Mouse (Mus musculus): ENCODE data around the gene Usp18. TPM values are rescaled to one million over a fixed set of nuclear protein-coding genes. Genes with fewer than 3 reads are reported as not detected.

Gene Usp18
- polyA plus RNA-seq (2016; fragmentation: Nextera tagmentation; extraction: Ambion mirVana), result 0.26 and 0.75 TPM in 2 replicates

GRCm38 (mm10) chr6:121245127-121246036, at the start of gene Usp18:
TSS of gene Usp18 (plus strand) at chr6:121245906.
- H3K27ac ChIP-seq, result peak within 1 kb of the TSS; percentile 36; the same call in 1 of the 2 replicates

GRCm38 (mm10) chr6:121197807-121198365, 47.8 kb upstream of the Usp18 start:
- no peak for DNase-seq (ENCODE audit: extremely low spot score, low spot score)
- H3K4me1 ChIP-seq, result peaks cover 20% of the 10 kb centered on the region
- no peak overlapping the region for H3K4me3 ChIP-seq

More at GRCm38 (mm10) chr6:121245127-121246036, at the start of gene Usp18:
- Histone ChIP-seq H3K36me3 (replicated peaks) (no peaks in the 10 kb centered on the region), H3K9me3 (no peaks in the 10 kb centered on the region), H3K27me3 (ENCODE audit: poor library complexity, severe bottlenecking) (peaks cover 52% of the 10 kb centered on the region), H3K4me1 (peaks cover 6% of the 10 kb centered on the region; the same call in 1 of the 2 replicates), H3K4me3 (peak within 1 kb of the TSS; percentile 61)
- 12% methylated on average over 35 of the region's 35 CpGs for WGBS
- peak; percentile 75 for DNase-seq (ENCODE audit: extremely low spot score, low spot score)

GRCm38 (mm10) chr6:121200458-121200857, 45.2 kb upstream of the Usp18 start:
- Histone ChIP-seq H3K4me1 (peaks cover 7% of the 10 kb centered on the region; the same call in 1 of the 2 replicates), H3K36me3 (replicated peaks) (peaks cover 3% of the 10 kb centered on the region), H3K4me3 (no peak overlapping the region), H3K9me3 (no peaks in the 10 kb centered on the region), H3K27ac (no peak overlapping the region), H3K27me3 (ENCODE audit: poor library complexity, severe bottlenecking) (no peaks in the 10 kb centered on the region)
- no peak for DNase-seq (ENCODE audit: extremely low spot score, low spot score)
- WGBS, result 83% methylated on average over 4 of the region's 4 CpGs

More at GRCm38 (mm10) chr6:121197807-121198365, 47.8 kb upstream of the Usp18 start:
- no peaks in the 10 kb centered on the region for H3K27me3 ChIP-seq (ENCODE audit: poor library complexity, severe bottlenecking)
- H3K9me3 ChIP-seq, result no peaks in the 10 kb centered on the region
- WGBS, result 57% methylated on average over 9 of the region's 9 CpGs
- no peak overlapping the region for H3K27ac ChIP-seq
- peaks cover 25% of the 10 kb centered on the region for H3K36me3 ChIP-seq (replicated peaks)

GRCm38 (mm10) chr6:121202026-121202425, 43.7 kb upstream of the Usp18 start:
- H3K27ac ChIP-seq, result no peak overlapping the region
- no peaks in the 10 kb centered on the region for H3K27me3 ChIP-seq (ENCODE audit: poor library complexity, severe bottlenecking)
- no peak for DNase-seq (ENCODE audit: extremely low spot score, low spot score)
- WGBS, result 86% methylated on average over 5 of the region's 5 CpGs
- peaks cover 7% of the 10 kb centered on the region; the same call in 1 of the 2 replicates for H3K4me1 ChIP-seq
- no peaks in the 10 kb centered on the region for H3K9me3 ChIP-seq
- no peak overlapping the region for H3K4me3 ChIP-seq
- H3K36me3 ChIP-seq (replicated peaks), result no peaks in the 10 kb centered on the region

GRCm38 (mm10) chr6:121206481-121206880, 39.2 kb upstream of the Usp18 start:
- WGBS, result 88% methylated on average over 5 of the region's 5 CpGs

GRCm38 (mm10) chr6:121209584-121209983, 36.1 kb upstream of the Usp18 start:
- no peaks in the 10 kb centered on the region for H3K9me3 ChIP-seq
- no peak overlapping the region for H3K27ac ChIP-seq
- peaks cover 44% of the 10 kb centered on the region for H3K27me3 ChIP-seq (ENCODE audit: poor library complexity, severe bottlenecking)
- DNase-seq (ENCODE audit: extremely low spot score, low spot score), result no peak
- H3K4me1 ChIP-seq, result peaks cover 20% of the 10 kb centered on the region
- WGBS, result 82% methylated on average over 2 of the region's 2 CpGs
- H3K4me3 ChIP-seq, result no peak overlapping the region
- H3K36me3 ChIP-seq (replicated peaks), result no peaks in the 10 kb centered on the region

More at GRCm38 (mm10) chr6:121206481-121206880, 39.2 kb upstream of the Usp18 start:
- Histone ChIP-seq H3K9me3 (no peaks in the 10 kb centered on the region), H3K4me3 (no peak overlapping the region), H3K27me3 (ENCODE audit: poor library complexity, severe bottlenecking) (peaks cover 26% of the 10 kb centered on the region), H3K4me1 (peaks cover 15% of the 10 kb centered on the region), H3K27ac (no peak overlapping the region), H3K36me3 (replicated peaks) (no peaks in the 10 kb centered on the region)
- DNase-seq (ENCODE audit: extremely low spot score, low spot score), result no peak

- H3K36me3 ChIP-seq (replicated peaks), result no peaks in the 10 kb centered on the region
- 6% methylated on average over 30 of the region's 30 CpGs for WGBS
- no peaks in the 10 kb centered on the region for H3K9me3 ChIP-seq
- peak within 1 kb of the TSS; percentile 62 for H3K4me3 ChIP-seq
- DNase-seq (ENCODE audit: extremely low spot score, low spot score), result peak; percentile 43
- peaks cover 44% of the 10 kb centered on the region for H3K27me3 ChIP-seq (ENCODE audit: poor library complexity, severe bottlenecking)
- H3K27ac ChIP-seq, result no peak within 1 kb of the TSS
- peaks cover 20% of the 10 kb centered on the region for H3K4me1 ChIP-seq
Observed at GRCm38 (mm10) chr6:121210149-121210925, 35.4 kb upstream of the Usp18 start, which contains the start of gene Tuba8. TSS of gene Tuba8 (plus strand) at chr6:121210696.

GRCm38 (mm10) chr6:121210926-121211289, 34.8 kb upstream of the Usp18 start:
- H3K4me1 ChIP-seq, result peaks cover 20% of the 10 kb centered on the region
- H3K4me3 ChIP-seq, result peak overlapping the region; percentile 62
- no peaks in the 10 kb centered on the region for H3K9me3 ChIP-seq
- peaks cover 44% of the 10 kb centered on the region for H3K27me3 ChIP-seq (ENCODE audit: poor library complexity, severe bottlenecking)
- no peak overlapping the region for H3K27ac ChIP-seq
- no peaks in the 10 kb centered on the region for H3K36me3 ChIP-seq (replicated peaks)
- 2% methylated on average over 12 of the region's 12 CpGs for WGBS
- DNase-seq (ENCODE audit: extremely low spot score, low spot score), result peak; percentile 23

GRCm38 (mm10) chr6:121211743-121212142, 34.0 kb upstream of the Usp18 start:
- WGBS, result 8% methylated on average over 5 of the region's 5 CpGs
- H3K4me3 ChIP-seq, result peak overlapping the region; percentile 62
- DNase-seq (ENCODE audit: extremely low spot score, low spot score), result no peak
- no peak overlapping the region for H3K27ac ChIP-seq
- peaks cover 44% of the 10 kb centered on the region for H3K27me3 ChIP-seq (ENCODE audit: poor library complexity, severe bottlenecking)
- H3K36me3 ChIP-seq (replicated peaks), result no peaks in the 10 kb centered on the region
- H3K9me3 ChIP-seq, result no peaks in the 10 kb centered on the region
- peaks cover 20% of the 10 kb centered on the region for H3K4me1 ChIP-seq

- Histone ChIP-seq H3K4me3 (no peak overlapping the region), H3K27ac (no peak overlapping the region), H3K27me3 (ENCODE audit: poor library complexity, severe bottlenecking) (peaks cover 44% of the 10 kb centered on the region), H3K9me3 (no peaks in the 10 kb centered on the region), H3K36me3 (replicated peaks) (no peaks in the 10 kb centered on the region), H3K4me1 (peaks cover 20% of the 10 kb centered on the region)
- no peak for DNase-seq (ENCODE audit: extremely low spot score, low spot score)
- 75% methylated on average over 4 of the region's 4 CpGs for WGBS
Observed at GRCm38 (mm10) chr6:121212988-121213387, 32.7 kb upstream of the Usp18 start.

GRCm38 (mm10) chr6:121214221-121214620, 31.5 kb upstream of the Usp18 start:
- 92% methylated on average over 5 of the region's 5 CpGs for WGBS
- Histone ChIP-seq H3K4me1 (peaks cover 20% of the 10 kb centered on the region), H3K27me3 (ENCODE audit: poor library complexity, severe bottlenecking) (peaks cover 40% of the 10 kb centered on the region), H3K36me3 (replicated peaks) (no peaks in the 10 kb centered on the region), H3K27ac (no peak overlapping the region), H3K9me3 (no peaks in the 10 kb centered on the region), H3K4me3 (no peak overlapping the region)
- no peak for DNase-seq (ENCODE audit: extremely low spot score, low spot score)

GRCm38 (mm10) chr6:121214667-121215330, 30.9 kb upstream of the Usp18 start:
- peaks cover 20% of the 10 kb centered on the region for H3K4me1 ChIP-seq
- H3K36me3 ChIP-seq (replicated peaks), result no peaks in the 10 kb centered on the region
- H3K27ac ChIP-seq, result no peak overlapping the region
- no peaks in the 10 kb centered on the region for H3K9me3 ChIP-seq
- 86% methylated on average over 8 of the region's 8 CpGs for WGBS
- no peak for DNase-seq (ENCODE audit: extremely low spot score, low spot score)
- no peak overlapping the region for H3K4me3 ChIP-seq
- peaks cover 35% of the 10 kb centered on the region for H3K27me3 ChIP-seq (ENCODE audit: poor library complexity, severe bottlenecking)
